Mouse (Mus musculus): Measurements from ENCODE around the gene Pheta2.

- TF ChIP-seq POLR2A (IDR thresholded peaks at IDR 0.05; ENCODE audit: borderline replicate concordance, extremely low read depth, insufficient read depth, insufficient read length, poor library complexity, severe bottlenecking) (no peak), CTCF (IDR thresholded peaks at IDR 0.05; ENCODE audit: borderline replicate concordance, extremely low read depth, insufficient read depth, insufficient read length) (no peak)
Measured at GRCm38 (mm10) chr15:82325382-82325781, 13.4 kb upstream of the Pheta2 start.
